Mouse (Mus musculus) liver, postnatal 0 days (tissue): Measurements from ENCODE around the gene Jade1.

Experiments
- CTCF ChIP-seq: sonication (generic); IDR thresholded peaks from 2 replicates; pipeline ENCODE4 v1.5.1; 2016; ENCODE audit warnings: antibody characterized with exemption, low read depth
- EP300 ChIP-seq: IDR thresholded peaks from 2 replicates; pipeline ENCODE4 v1.6.1; 2016; ENCODE audit warnings: antibody characterized with exemption, low read depth, mild to moderate bottlenecking

- TF ChIP-seq CTCF (peak; percentile 54), EP300 (no peak)
These were observed 14.2 kb upstream of the Jade1 start for GRCm38 (mm10) chr3:41541313-41541712.
